Mouse (Mus musculus): ENCODE measurements around the gene Smarca2. TPM values are rescaled to one million over a fixed set of nuclear protein-coding genes. Genes with fewer than 3 reads are reported as not detected.
"Not testable (repeated sequence)": the region's sequence is repeated elsewhere in the genome, so short reads cannot be mapped to it uniquely, and the experiment has no call there.

Gene Smarca2
- polyA plus RNA-seq, 1 experiment = 37.1 TPM

DNA sequence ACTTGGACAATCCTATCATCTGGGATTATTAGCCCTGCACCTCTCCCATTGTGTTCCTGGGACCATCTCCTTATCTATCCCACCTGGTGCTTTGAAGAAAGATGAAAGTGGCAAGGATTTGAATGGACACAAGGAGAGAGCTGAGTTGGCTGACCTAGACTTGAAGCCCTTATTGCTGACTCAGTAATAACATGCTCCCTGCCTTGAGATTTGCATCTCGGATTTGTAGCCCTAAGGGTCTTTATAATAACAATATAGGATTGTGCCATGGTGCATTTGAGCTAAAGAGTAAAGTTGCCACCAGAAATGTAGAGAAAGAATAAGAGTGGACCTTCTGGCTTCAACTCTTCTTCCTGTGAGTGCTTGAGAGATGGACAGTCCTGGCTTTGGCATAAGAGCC lies 11.4 kb downstream of the Smarca2 start:
- no peak for DNase-seq (ENCODE audit: low read depth)

DNA sequence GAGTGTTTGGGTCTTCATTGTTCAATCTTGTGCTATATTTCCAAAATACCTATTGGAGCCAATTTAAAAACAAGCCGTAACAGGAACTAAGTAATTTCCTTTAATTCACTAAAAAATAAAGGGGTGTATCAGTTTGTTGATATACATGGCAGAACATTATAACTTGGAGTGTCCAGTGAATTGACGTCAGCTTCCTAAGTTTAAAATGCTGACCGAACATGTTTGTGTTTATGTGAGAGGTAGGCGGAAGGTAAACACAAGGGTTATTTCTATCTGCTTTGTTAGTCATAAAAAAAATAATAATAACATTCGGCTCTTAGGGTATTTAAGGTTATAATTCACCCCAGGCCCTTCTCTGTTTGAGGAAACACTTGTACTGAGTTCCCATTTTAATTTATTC lies 12.4 kb downstream of the Smarca2 start:
- no peak for DNase-seq (ENCODE audit: low read depth)

DNA sequence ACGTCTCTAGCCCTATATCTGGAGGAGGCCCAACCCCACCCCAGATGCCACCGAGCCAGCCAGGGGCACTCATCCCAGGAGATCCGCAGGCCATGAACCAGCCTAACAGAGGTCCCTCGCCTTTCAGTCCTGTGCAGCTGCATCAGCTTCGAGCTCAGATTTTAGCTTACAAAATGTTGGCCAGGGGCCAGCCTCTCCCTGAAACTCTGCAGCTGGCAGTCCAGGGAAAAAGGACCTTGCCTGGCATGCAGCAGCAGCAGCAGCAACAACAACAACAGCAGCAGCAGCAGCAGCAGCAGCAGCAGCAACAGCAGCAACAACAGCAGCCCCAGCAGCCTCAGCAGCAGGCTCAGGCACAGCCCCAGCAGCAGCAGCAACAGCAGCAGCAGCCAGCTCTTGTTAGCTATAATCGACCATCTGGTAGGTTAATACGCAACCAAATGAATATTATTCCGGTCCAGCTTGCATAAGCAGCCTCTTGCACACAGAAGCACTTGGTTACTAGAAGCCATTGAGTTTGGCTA lies 25.9 kb downstream of the Smarca2 start:
- DNase-seq (ENCODE audit: low read depth) = no peak

DNA sequence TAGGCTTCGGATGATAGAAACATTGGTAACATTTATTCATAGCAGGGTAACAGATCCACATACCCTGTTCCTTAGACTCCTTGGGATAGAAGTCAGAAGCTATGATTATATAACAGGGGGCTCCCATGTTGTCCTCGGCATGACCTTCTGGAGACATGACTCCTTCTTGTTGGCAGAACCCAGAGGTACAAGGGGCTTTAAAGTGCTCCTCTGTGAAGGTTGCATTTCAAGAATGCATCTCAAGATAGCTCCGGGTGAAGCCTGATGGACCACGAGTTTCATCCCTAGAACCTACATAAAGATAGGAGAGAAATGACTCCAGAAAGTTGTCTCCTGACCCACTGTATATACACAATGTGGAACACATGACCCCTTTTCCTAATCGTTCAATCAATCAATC lies 27.4 kb downstream of the Smarca2 start:
- DNase-seq (ENCODE audit: low read depth) = no peak

DNA sequence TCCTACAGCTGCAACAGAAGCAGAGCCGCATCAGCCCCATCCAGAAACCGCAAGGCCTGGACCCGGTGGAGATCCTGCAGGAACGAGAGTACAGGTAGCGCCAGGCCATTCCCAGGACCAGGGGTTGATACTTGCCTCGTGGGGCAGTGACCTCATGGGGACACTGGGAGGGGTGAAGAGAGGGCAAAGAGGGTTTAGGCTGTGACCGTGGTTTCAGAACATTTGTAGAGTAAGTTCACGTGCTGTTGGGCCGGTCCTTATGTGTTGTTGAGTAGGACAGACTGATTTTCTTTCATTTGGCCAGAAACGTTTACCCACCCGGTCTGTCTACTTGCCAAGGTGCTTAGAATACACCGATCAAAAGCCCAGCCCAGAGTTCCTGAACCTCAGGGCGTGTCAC lies 35.7 kb downstream of the Smarca2 start:
- DNase-seq (ENCODE audit: low read depth) = no peak

DNA sequence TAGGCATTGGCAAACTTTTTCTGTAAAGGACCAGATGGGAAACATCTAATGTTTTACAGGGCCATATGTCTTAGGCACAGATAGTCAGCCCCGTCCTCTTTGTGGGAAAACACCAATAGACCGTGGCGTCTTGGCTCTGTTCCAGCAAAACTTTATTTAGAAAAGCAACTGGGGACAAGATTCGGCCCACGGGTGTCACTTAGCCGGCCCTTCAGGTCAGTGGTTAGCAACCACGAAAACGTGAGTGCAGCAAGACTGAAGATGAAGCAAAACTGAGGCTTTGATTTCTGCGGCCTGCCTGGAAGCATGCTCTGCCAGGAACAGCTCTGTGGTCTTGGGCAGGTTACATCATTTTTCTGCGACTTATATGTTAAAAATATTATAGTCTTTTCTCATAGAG lies 36.4 kb downstream of the Smarca2 start:
- no peak for DNase-seq (ENCODE audit: low read depth)

DNA sequence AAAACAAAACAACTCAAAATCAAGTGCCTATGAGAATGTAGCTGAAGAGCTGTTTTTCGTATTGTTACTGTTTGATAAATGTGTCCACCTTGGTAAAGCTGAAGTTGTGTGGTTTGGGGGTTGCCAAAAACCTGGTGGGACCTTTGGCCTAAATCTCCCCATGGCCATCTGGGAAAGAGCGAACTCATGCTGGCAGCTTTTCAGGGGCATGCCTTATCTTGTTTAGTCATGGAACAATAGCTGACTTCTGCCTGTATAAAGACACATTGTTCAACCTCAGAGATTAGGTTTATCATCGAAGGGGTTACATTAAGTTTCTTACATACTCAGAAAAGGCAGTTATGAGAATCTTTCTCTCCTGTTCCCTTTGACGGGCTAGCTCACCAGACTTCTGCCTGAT lies 38.2 kb downstream of the Smarca2 start:
- DNase-seq (ENCODE audit: low read depth) = no peak

DNA sequence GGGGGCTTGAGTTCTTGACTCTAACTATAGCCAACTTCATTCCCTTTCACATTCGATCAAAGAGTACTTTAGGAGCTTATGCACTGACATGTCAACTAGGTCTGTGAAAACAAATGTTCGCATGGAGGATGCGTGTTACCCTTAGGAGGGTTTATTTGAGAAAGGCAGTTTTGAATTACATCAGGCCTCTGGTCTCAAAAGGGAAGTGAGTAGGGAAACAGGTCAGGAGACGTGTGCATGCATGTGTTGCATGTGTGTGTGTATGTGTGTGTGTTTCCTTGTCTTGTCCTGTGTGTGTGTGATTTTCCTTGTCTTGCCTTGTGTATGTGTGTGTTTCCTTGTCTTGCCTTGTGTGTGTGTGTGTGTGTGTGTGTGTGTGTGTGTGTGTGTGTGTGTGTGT lies 39.1 kb downstream of the Smarca2 start:
- no peak for DNase-seq (ENCODE audit: low read depth)

DNA sequence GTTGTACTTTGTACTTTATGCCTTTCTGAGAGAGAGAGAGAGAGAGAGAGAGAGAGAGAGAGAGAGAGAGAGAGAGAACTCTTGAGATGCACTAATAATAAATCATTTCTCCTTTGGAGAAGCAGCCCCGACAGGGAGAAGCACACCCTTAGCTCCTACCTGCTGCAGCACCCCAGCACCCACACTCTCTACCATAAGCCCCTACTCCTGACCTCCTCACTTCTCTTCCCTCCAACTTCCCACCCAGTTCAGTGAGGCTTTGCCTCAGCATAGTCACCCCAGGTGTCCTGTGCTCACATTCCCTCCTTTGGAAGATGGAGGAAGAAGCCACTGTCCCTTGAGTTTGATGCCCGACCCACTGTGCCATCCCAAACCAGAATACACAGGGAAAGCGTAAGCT lies 40.2 kb downstream of the Smarca2 start:
- DNase-seq (ENCODE audit: low read depth) = no peak

DNA sequence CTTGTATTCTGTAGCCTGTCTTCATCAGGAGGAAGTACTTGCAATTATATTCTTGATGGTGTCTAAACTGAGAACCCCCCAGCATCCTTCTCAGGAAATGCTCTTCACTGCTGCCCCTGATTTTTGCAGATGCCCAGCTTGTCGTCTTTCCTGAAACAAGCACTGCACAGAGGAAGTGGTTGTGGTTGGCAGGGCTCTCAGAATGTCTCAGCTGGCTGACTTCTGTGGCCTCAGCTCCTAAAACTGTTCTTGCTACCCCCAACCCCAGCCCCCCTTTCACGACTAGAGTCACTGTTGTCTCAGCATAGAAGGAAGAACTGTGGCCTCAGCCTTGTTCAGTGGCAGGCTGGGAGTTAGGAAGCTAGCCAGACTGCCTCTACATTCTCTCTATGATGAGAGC lies 41.3 kb downstream of the Smarca2 start:
- DNase-seq (ENCODE audit: low read depth) = no peak

DNA sequence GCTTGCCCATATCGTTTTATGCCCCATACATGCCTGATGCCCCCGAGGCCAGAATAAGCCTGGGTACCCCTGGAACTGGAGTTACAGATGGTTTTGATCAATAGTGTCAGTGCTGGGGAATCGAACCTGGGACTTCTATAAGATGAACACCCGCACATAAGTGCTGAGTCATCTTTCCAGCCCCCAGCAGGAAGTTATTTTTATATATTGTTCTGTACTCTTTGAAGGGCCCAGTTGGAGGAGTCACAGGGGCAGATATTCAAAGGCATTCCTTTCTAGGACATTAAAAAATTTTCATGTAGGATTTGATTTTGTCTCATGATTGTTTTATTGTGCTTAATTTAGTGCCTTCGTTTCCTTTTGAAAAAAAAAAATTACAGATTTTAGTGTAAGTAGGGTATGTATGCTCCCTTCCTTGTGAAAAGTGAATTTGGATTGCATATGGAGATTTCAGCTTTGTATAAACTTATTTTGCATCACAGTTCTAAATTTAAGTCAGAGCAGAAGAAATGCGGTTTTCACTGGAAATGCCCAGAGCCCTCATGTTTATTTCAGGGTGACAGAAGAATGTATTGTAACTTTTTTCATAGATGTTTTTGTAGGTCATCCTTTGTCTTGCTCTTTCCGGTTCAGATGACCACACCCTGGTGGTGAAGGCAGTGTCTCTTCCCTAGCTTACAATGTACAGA lies 45.9 kb downstream of the Smarca2 start:
- DNase-seq (ENCODE audit: low read depth) = no peak

DNA sequence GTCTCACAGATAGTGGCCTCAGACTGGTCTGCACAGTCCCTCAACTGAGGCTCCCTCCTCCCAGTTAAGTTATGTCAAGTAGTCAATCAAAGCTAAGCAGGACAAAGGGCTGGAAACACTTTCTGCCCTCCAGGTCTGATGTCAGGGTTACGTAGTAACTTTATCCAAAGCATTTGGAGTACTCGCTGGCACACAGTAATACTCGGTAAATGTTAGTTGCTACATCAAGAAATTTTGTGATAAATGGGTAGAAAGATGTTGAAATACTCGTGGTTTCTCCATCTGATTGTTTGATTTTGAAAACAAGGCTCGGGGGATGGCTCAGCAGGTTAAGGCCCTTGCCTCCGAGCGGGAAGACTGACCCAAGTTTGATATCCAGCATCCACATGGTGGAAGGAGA lies 53.5 kb downstream of the Smarca2 start:
- DNase-seq (ENCODE audit: low read depth) = peak; percentile 93

DNA sequence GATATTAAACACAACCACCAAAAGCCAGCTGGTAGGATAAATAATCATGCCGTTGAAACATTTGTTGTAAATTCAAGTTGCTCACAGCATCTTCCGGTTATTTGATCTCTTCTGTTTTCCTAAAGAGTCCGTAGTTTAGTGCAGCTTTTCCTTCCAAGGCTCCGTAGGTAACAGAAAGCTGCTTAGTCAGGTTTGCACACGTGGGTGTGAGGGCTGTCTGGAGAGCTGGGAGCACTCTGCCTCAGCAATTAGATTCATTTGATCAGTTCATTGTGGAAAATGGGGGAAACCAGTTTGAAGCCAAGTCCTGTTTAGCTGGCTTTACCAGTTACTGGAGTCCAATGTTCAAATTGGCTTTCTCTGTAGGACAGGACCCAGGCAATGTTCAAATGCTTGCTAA lies 55.1 kb downstream of the Smarca2 start:
- DNase-seq (ENCODE audit: low read depth) = no peak

DNA sequence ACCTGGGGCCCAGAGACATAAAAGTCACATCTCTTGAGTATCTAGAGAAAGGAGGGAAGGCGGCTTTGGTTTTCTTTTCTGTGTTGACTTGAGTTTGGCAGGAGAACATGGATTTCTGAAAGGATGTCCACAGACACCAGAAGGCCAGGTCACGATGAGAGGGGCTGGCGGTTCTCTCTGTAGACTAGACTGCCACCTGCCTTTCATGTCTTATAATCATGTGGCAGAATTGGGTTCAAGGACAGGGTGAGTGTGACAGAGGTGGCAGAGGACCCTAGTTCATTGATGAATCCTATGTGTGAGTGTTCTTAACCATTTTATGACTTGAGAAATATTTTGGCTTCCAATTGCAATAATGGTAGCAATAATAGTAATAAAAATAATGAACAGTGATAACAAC lies 56.3 kb downstream of the Smarca2 start:
- no peak for DNase-seq (ENCODE audit: low read depth)

DNA sequence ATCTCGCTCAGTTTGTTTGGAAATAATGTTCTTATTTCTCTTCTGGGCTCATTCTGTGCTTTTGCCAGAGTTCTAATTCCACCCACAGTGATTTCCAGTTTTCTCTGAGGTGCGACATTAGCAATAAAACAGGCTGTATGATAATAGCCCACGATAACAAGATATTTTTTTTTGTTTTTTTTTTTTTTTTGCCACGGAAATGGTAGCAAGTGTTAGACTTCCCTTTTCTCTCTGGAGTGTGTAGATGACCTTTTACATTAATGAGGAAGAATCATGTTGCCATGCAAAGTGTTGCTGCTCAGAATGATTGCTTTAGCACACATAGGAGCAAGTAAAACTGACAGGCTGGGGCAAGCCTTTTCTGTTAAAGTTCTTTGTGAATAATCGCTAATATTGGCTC lies 61.5 kb downstream of the Smarca2 start:
- no peak for DNase-seq (ENCODE audit: low read depth)

DNA sequence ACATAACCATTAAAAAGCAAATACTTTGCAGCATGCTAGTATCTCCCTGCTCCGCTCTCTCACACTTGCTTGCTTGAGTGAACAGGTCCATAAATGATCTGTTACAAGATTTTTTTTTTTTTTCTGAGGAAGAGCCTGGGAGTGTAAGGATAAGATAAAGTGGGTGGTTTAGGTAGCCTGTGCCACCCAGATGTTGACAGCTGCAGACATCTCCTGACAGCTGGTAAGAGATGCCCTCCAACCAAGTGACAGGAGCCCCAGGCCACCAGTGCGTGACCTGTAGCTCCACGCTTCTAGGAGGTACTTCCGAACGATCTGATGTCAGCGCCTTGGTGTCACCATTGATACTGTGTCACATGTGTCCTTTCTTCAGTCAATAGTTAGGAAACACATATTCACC lies 65.2 kb downstream of the Smarca2 start:
- no peak for DNase-seq (ENCODE audit: low read depth)

DNA sequence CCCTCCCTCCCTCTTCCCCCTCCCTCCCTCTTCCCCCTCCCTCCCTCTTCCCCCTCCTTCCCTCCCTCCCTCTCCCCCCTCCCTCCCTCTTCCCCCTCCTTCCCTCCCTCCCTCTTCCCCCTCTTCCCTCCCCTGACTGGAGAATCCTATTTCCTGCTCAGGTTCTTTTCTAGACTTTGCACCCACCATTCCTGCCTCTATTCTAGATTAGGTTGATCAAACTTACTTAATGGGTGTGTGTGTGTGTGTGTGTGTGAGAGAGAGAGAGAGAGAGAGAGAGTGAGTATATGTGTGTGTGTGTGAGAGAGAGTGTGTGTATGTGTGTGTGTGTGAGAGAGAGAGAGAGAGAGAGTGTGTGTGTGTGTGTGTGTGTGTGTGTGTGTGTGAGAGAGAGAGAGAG lies 66.6 kb downstream of the Smarca2 start:
- not testable (repeated sequence) for DNase-seq (ENCODE audit: low read depth)

DNA sequence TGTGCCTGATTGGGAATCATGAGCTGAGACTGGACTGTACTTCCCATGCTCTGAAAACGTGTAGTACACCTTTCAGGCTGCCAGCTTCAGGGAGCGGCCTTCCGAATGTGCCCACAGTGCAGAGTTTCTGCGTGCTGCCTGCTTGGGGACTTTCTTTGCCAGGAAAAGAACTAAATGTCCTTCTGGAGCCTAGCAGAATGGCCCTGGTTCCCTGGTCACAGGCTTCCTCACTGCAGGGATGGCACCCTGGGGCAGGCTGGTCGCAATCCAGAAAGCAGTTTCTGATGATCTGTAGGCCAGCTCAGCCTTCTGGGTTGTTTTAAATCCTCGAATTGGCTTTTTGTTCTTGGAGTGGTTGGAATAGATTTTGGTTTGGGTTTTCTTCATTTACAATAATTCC lies 71.1 kb downstream of the Smarca2 start:
- no peak for DNase-seq (ENCODE audit: low read depth)

DNA sequence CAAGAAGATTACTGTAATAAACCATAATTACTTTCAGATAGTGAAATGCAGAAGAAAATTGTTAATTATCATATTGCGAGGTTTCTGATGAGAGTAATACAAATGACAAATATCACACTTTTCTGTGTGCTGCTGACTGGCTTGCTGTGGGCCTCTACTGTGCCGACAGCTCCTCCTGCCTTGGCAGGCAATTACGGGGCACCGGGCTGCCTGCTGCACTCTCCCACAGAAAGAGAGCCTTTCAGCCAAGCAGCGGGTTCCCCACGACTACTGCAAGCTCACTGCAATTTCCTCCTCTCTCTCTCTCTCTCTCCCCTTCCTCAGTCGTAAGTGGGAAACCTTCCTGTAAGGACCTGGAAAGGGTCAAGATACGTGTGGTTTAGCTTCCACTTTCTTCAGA lies 73.7 kb downstream of the Smarca2 start:
- no peak for DNase-seq (ENCODE audit: low read depth)

DNA sequence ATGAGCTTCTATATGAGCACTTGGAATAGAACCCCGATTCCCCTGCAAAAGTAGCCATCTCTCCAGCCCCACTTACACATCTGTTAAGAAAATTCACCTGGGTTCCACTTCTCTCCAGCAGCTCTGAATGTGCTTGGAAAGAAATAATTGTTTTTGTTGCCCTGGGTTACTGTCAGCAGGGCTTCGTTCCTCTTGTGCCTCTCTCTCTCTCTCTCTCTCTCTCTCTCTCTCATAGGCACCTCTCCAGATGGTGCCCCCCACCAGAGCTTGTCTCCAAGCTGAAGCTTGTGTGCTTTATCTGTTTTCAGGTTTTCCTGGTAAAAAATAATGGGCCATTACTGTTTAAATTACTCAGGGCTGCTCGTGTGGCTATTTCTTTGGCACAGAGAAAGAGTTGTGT lies 74.8 kb downstream of the Smarca2 start:
- no peak for DNase-seq (ENCODE audit: low read depth)

DNA sequence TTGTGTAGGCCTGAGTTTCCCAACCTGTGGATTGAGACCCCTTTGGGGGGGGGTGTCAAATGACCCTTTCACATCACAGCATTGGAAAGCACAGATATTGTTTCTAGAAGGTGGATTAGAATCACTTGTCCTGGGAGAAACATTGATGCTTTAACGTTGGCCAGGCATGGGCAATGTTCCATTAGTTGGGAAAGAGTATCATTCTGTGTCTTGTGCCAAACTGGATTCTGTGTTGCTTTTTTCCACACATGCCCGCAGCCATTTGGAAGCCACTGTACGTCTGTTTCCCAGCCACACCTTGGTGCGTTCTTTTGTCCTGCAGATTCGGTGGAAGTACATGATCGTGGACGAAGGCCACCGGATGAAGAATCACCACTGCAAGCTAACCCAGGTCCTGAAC lies 76.7 kb downstream of the Smarca2 start:
- DNase-seq (ENCODE audit: low read depth) = no peak

DNA sequence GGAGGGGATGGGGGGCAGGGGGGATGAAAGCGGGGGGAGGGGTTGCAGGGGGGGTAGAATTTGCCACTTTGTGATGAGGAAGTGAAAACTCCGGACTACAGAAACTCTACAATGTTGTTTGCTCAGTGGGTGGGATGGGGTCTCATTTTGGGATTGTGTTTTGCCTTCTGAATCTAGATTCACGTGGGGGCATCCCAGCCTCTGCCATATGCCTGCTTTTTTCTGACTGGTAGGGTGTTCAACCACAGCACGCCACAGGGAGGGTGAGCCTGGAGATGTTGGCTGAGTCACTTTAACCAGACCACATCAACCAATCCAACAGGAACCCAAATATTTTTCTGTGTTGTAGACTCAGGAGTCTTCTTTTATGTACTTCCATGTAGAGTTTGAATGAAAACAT lies 77.3 kb downstream of the Smarca2 start:
- no peak for DNase-seq (ENCODE audit: low read depth)

DNA sequence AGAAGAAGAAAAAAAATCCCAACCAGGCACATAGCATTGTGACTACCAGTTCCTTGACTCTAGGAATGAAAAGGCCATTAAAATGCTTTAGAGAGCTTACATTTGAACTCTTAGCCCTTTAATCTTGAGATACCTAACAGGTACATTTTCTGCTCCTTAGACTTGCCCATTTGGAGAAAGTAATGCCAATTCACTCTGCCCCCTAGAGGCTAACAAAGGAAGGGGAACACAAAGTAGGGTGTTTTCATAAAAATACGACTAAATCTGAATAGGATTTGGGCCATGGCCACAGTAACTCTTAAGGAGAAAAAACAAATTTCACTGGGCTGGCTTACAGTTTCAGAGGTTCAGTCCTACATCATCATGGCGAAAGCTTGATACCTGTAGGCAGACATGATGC lies 77.9 kb downstream of the Smarca2 start:
- no peak for DNase-seq (ENCODE audit: low read depth)

DNA sequence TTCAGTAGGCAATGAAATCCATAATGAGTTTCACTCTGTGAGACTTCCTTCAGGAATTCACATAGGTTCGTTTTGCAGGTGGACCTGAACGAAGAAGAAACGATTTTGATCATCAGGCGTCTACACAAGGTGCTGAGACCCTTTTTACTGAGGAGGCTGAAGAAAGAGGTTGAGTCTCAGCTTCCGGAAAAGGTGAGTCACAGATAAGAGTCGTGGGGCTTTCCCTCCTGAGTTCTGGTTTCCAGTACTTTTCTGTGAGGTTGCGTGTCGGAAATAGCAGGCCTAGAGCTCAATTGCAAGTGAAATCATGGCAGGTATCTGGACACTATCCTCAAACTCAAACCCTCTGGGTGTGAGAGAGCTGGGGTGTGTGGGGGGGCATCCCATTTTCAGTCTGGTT lies 78.9 kb downstream of the Smarca2 start:
- DNase-seq (ENCODE audit: low read depth) = no peak

Measured in gonadal fat pad, adult 2 months (tissue).